Mouse (Mus musculus) liver, embryonic 16.5 days (tissue): ENCODE data around the gene Fam184a. TPM values are rescaled to one million over a fixed set of nuclear protein-coding genes. Genes with fewer than 3 reads are reported as not detected.

Experiments
- ATAC-seq: fragments of 200-750 bp; cut with Nextera tagmentation; 2 replicates; pipeline ENCODE4 v1.8.0; 2017; ENCODE audit warnings: low read depth, mild to moderate bottlenecking, moderate number of reproducible peaks, moderate library complexity
- H3K27ac ChIP-seq: fragments of 300-500 bp; sonication (generic); 2 replicates; pipeline ENCODE4 v1.5.1; 2014; ENCODE audit warnings: mild to moderate bottlenecking, low read length
- H3K27me3 ChIP-seq: fragments of 300-500 bp; sonication (generic); 2 replicates; pipeline ENCODE4 v1.6.1; 2014; ENCODE audit warnings: low read depth, low read length, mixed read lengths; ENCODE audit not compliant: control insufficient read depth, insufficient read depth
- H3K36me3 ChIP-seq: fragments of 300-500 bp; sonication (generic); 2 replicates; pipeline ENCODE4 v1.6.1; 2014; ENCODE audit warnings: mild to moderate bottlenecking; ENCODE audit not compliant: control insufficient read depth, insufficient read depth
- H3K4me1 ChIP-seq: fragments of 300-500 bp; sonication (generic); 2 replicates; pipeline ENCODE4 v1.6.1; 2014; ENCODE audit warnings: low read depth, low read length, mixed read lengths; ENCODE audit not compliant: control insufficient read depth
- H3K4me2 ChIP-seq: fragments of 300-500 bp; sonication (generic); 2 replicates; pipeline ENCODE4 v1.6.1; 2014; ENCODE audit warnings: low read depth, low read length, mixed read lengths
- H3K4me3 ChIP-seq: fragments of 300-500 bp; sonication (generic); 2 replicates; pipeline ENCODE4 v1.5.1; 2014; ENCODE audit warnings: low read depth, mild to moderate bottlenecking, low read length
- H3K9ac ChIP-seq: fragments of 300-500 bp; sonication (generic); 2 replicates; pipeline ENCODE4 v1.6.1; 2014; ENCODE audit warnings: low read depth, low read length
- H3K9me3 ChIP-seq: fragments of 300-500 bp; sonication (generic); replicated peaks from 2 replicates; pipeline ENCODE4 v1.6.1; 2016; ENCODE audit warnings: low read length; ENCODE audit not compliant: control insufficient read depth
- WGBS: fragments of 180-500 bp; shearing (Covaris S2); extraction: QIAGEN DNeasy Blood & Tissue Kit; methylation state at CpG from one replicate; pipeline ENCODE4 v1.1.7; 2014; ENCODE audit not compliant: insufficient replicate concordance; 5-methylcytosine and 5-hydroxymethylcytosine counted together
- polyA plus RNA-seq: library from polyadenylated mRNA; unstranded; fragments of >200 nt; fragmentation: Nextera tagmentation; extraction: Ambion mirVana; gene quantifications from 2 replicates; pipeline ENCODE4 v1.2.1, GENCODE M21; 2015

Gene Fam184a
- polyA plus RNA-seq, 1 experiment from 2014 or later, result 0.21 TPM

- H3K4me1 ChIP-seq, result no peaks in the 10 kb centered on the region
Measured at GRCm38 (mm10) chr10:53725301-53725700, 25.6 kb downstream of the Fam184a start.

GRCm38 (mm10) chr10:53704516-53704915 lies 46.4 kb downstream of the Fam184a start:
- no peak overlapping the region for H3K9ac ChIP-seq
- no peaks in the 10 kb centered on the region for H3K9me3 ChIP-seq
- ATAC-seq, result no peak
- H3K27ac ChIP-seq, result no peak overlapping the region
- H3K27me3 ChIP-seq, result no peaks in the 10 kb centered on the region
- H3K36me3 ChIP-seq, result no peaks in the 10 kb centered on the region
- no peak overlapping the region for H3K4me3 ChIP-seq
- no peaks in the 10 kb centered on the region for H3K4me1 ChIP-seq
- H3K4me2 ChIP-seq, result no peak overlapping the region
- WGBS, result 76% methylated on average over 9 of the region's 9 CpGs

More at GRCm38 (mm10) chr10:53725301-53725700, 25.6 kb downstream of the Fam184a start:
- no peak overlapping the region for H3K9ac ChIP-seq
- no peak overlapping the region for H3K4me2 ChIP-seq
- H3K4me3 ChIP-seq, result no peak overlapping the region
- no peak overlapping the region for H3K27ac ChIP-seq
- H3K9me3 ChIP-seq, result no peaks in the 10 kb centered on the region
- WGBS, result 23% methylated on average over 2 of the region's 2 CpGs
- ATAC-seq, result no peak
- H3K36me3 ChIP-seq, result no peaks in the 10 kb centered on the region
- no peaks in the 10 kb centered on the region for H3K27me3 ChIP-seq

- WGBS, result 69% methylated on average over 10 of the region's 10 CpGs
Measured at GRCm38 (mm10) chr10:53698531-53698930, 52.4 kb downstream of the Fam184a start.

GRCm38 (mm10) chr10:53694757-53695156 lies 56.2 kb downstream of the Fam184a start:
- 54% methylated on average over 5 of the region's 5 CpGs for WGBS
- no peak overlapping the region for H3K9ac ChIP-seq
- no peaks in the 10 kb centered on the region for H3K4me1 ChIP-seq
- H3K27me3 ChIP-seq, result no peaks in the 10 kb centered on the region
- no peak for ATAC-seq
- H3K4me2 ChIP-seq, result no peak overlapping the region
- H3K36me3 ChIP-seq, result no peaks in the 10 kb centered on the region
- H3K27ac ChIP-seq, result no peak overlapping the region
- H3K4me3 ChIP-seq, result no peak overlapping the region
- no peaks in the 10 kb centered on the region for H3K9me3 ChIP-seq

More at GRCm38 (mm10) chr10:53698531-53698930, 52.4 kb downstream of the Fam184a start:
- Histone ChIP-seq H3K4me1 (no peaks in the 10 kb centered on the region), H3K36me3 (no peaks in the 10 kb centered on the region), H3K27ac (no peak overlapping the region), H3K4me2 (no peak overlapping the region), H3K9ac (no peak overlapping the region), H3K27me3 (no peaks in the 10 kb centered on the region), H3K4me3 (no peak overlapping the region), H3K9me3 (no peaks in the 10 kb centered on the region)
- no peak for ATAC-seq

- ATAC-seq, result no peak
Measured at GRCm38 (mm10) chr10:53691263-53691662, 59.7 kb downstream of the Fam184a start.

GRCm38 (mm10) chr10:53688952-53689584 lies 61.9 kb downstream of the Fam184a start:
- H3K36me3 ChIP-seq, result no peaks in the 10 kb centered on the region
- H3K9ac ChIP-seq, result no peak overlapping the region
- H3K27me3 ChIP-seq, result no peaks in the 10 kb centered on the region
- 67% methylated on average over 4 of the region's 4 CpGs for WGBS
- H3K4me1 ChIP-seq, result no peaks in the 10 kb centered on the region
- no peak for ATAC-seq
- H3K4me3 ChIP-seq, result no peak overlapping the region
- H3K27ac ChIP-seq, result no peak overlapping the region
- no peak overlapping the region for H3K4me2 ChIP-seq
- H3K9me3 ChIP-seq, result no peaks in the 10 kb centered on the region

More at GRCm38 (mm10) chr10:53691263-53691662, 59.7 kb downstream of the Fam184a start:
- Histone ChIP-seq H3K27ac (no peak overlapping the region), H3K4me2 (no peak overlapping the region), H3K9me3 (no peaks in the 10 kb centered on the region), H3K9ac (no peak overlapping the region), H3K4me3 (no peak overlapping the region), H3K4me1 (no peaks in the 10 kb centered on the region), H3K36me3 (no peaks in the 10 kb centered on the region), H3K27me3 (no peaks in the 10 kb centered on the region)

- H3K9ac ChIP-seq, result no peak overlapping the region
Measured at GRCm38 (mm10) chr10:53688533-53688932, 62.4 kb downstream of the Fam184a start.

GRCm38 (mm10) chr10:53687888-53688287 lies 63.0 kb downstream of the Fam184a start:
- no peak for ATAC-seq
- Histone ChIP-seq H3K9me3 (no peaks in the 10 kb centered on the region), H3K4me2 (no peak overlapping the region), H3K27me3 (no peaks in the 10 kb centered on the region), H3K4me1 (no peaks in the 10 kb centered on the region), H3K27ac (no peak overlapping the region), H3K36me3 (no peaks in the 10 kb centered on the region), H3K4me3 (no peak overlapping the region), H3K9ac (no peak overlapping the region)
- WGBS, result 53% methylated on average over 5 of the region's 5 CpGs

More at GRCm38 (mm10) chr10:53688533-53688932, 62.4 kb downstream of the Fam184a start:
- H3K9me3 ChIP-seq, result no peaks in the 10 kb centered on the region
- no peaks in the 10 kb centered on the region for H3K4me1 ChIP-seq
- H3K4me3 ChIP-seq, result no peak overlapping the region
- WGBS, result 68% methylated on average over 1 of the region's 1 CpGs
- no peaks in the 10 kb centered on the region for H3K27me3 ChIP-seq
- no peak for ATAC-seq
- H3K36me3 ChIP-seq, result no peaks in the 10 kb centered on the region
- H3K27ac ChIP-seq, result no peak overlapping the region
- H3K4me2 ChIP-seq, result no peak overlapping the region

- no peak overlapping the region for H3K4me3 ChIP-seq
- H3K4me1 ChIP-seq, result no peaks in the 10 kb centered on the region
- no peaks in the 10 kb centered on the region for H3K36me3 ChIP-seq
- ATAC-seq, result no peak
- 30% methylated on average over 3 of the region's 3 CpGs for WGBS
- no peak overlapping the region for H3K27ac ChIP-seq
- H3K27me3 ChIP-seq, result no peaks in the 10 kb centered on the region
- no peak overlapping the region for H3K9ac ChIP-seq
- H3K4me2 ChIP-seq, result no peak overlapping the region
- H3K9me3 ChIP-seq, result no peaks in the 10 kb centered on the region
Measured at GRCm38 (mm10) chr10:53685806-53686205, 65.1 kb downstream of the Fam184a start.
